Comparison of ENCODE assay signal across 24 mouse cellular contexts in genomic region chr10:120012331-120012730, GRCm38 (mm10).
DNase-seq lines count a peak whose midpoint lies in the region; ATAC-seq lines count a peak whose summit lies in the region.
"Had no signal": no experiment of that assay in that cellular context is flagged by ENCODE, and none has a peak within 500 bp of the region (broad histone marks: within the 10 kb centered on the region; RNA-seq: fewer than 3 reads in every experiment).

No protein-coding gene starts in this region.

- no peaks in the 10 kb centered on the region for H3K27me3 ChIP-seq in forebrain, embryonic 11.5 days (ENCODE audit: control insufficient read depth, insufficient read depth, low read length)
- H3K27me3 ChIP-seq: embryonic facial prominence, embryonic 12.5 days; heart, embryonic 13.5 days; neural tube, embryonic 12.5 days had no signal

- intact Hi-C loops in left cerebral cortex, postnatal 36 days (cut with DNase I) = no loop called here

- H3K4me2 ChIP-seq in forebrain, embryonic 11.5 days (ENCODE audit: low read depth, low read length, severe bottlenecking) = no peak overlapping the region
- H3K4me2 ChIP-seq: embryonic facial prominence, embryonic 12.5 days; heart, embryonic 13.5 days; neural tube, embryonic 12.5 days had no signal

- no peak overlapping the region for H3K9ac ChIP-seq in forebrain, embryonic 11.5 days (ENCODE audit: low read length)
- H3K9ac ChIP-seq: embryonic facial prominence, embryonic 12.5 days; heart, embryonic 13.5 days; neural tube, embryonic 12.5 days had no signal

- H3K27ac ChIP-seq in forebrain, embryonic 11.5 days (ENCODE audit: low read depth, low read length) = no peak overlapping the region
- H3K27ac ChIP-seq: embryonic facial prominence, embryonic 12.5 days; heart, adult 2 months; heart, embryonic 13.5 days; hindbrain, postnatal 0 days; neural tube, embryonic 12.5 days had no signal

- no peaks in the 10 kb centered on the region for H3K9me3 ChIP-seq in forebrain, embryonic 11.5 days (ENCODE audit: control insufficient read depth, low read length)
- H3K9me3 ChIP-seq: embryonic facial prominence, embryonic 12.5 days; heart, embryonic 13.5 days; neural tube, embryonic 12.5 days had no signal

- peak; percentile 20 for DNase-seq in layer of hippocampus, adult 9-11 months
- no peak for DNase-seq in layer of hippocampus, postnatal 25 days (ENCODE audit: extremely low spot score in 1 of 2, low spot score in 1 of 2)
- peak; percentile 47 for DNase-seq in right cerebral cortex, adult 2 months (ENCODE audit: low spot score in 2 of 2)
- DNase-seq in right cerebral cortex, postnatal 4 days = no peak
- peak; percentile 24 to 35 for DNase-seq in left cerebral cortex, postnatal 36 days (ENCODE audit: low spot score in 2 of 2)
- DNase-seq in adrenal gland, adult 2 months = no peak
- no peak for DNase-seq in forebrain, embryonic 11.5 days (ENCODE audit: low spot score)
- DNase-seq: cerebellum, adult 2 months; cerebellum, postnatal 25 days; gastrocnemius, postnatal 25 days; heart, adult 2 months; heart, postnatal 14 days; kidney, postnatal 4 days; lung, postnatal 4 days; midbrain, embryonic 14.5 days; spleen, adult 18-20 months; thymus, postnatal 25 days had no signal

- ATAC-seq in forebrain, embryonic 11.5 days (replicated peaks; ENCODE audit: low FRiP score) = no peak
- ATAC-seq: forebrain, embryonic 14.5 days; hindbrain, postnatal 0 days; intestine, embryonic 16.5 days had no signal

- 97% methylated on average over 13 of the region's 13 CpGs for WGBS in forebrain, embryonic 11.5 days

- no peak overlapping the region for H3K4me3 ChIP-seq in forebrain, embryonic 11.5 days (ENCODE audit: low read depth, low read length)
- H3K4me3 ChIP-seq: embryonic facial prominence, embryonic 12.5 days; erythroblast, embryonic 14.5 days; heart, adult 2 months; heart, embryonic 13.5 days; neural tube, embryonic 12.5 days had no signal

- no peaks in the 10 kb centered on the region for H3K4me1 ChIP-seq in forebrain, embryonic 11.5 days (replicated peaks; ENCODE audit: control insufficient read depth, insufficient read depth, low read length)
- H3K4me1 ChIP-seq: embryonic facial prominence, embryonic 12.5 days; heart, embryonic 13.5 days; neural tube, embryonic 12.5 days had no signal

- no peaks in the 10 kb centered on the region for H3K36me3 ChIP-seq in forebrain, embryonic 11.5 days (ENCODE audit: control insufficient read depth, insufficient read depth, low read length)
- H3K36me3 ChIP-seq: embryonic facial prominence, embryonic 12.5 days; neural tube, embryonic 12.5 days had no signal

Comparison
In these comparisons a context has a peak if more than half of its experiments do, and no peak if none do; other contexts are left out.
1. DNase-seq: peak in layer of hippocampus, adult 9-11 months (single experiment), right cerebral cortex, adult 2 months (2 of 2) and left cerebral cortex, postnatal 36 days (2 of 2); none in layer of hippocampus, postnatal 25 days (0 of 2), right cerebral cortex, postnatal 4 days (single experiment), adrenal gland, adult 2 months (single experiment) and forebrain, embryonic 11.5 days (single experiment).